Mouse (Mus musculus) adrenal gland, adult 2 months (tissue): Measurements from ENCODE around the gene C9orf72. TPM values are rescaled to one million over a fixed set of nuclear protein-coding genes. Genes with fewer than 3 reads are reported as not detected.

ENCODE experiments used
- polyA plus RNA-seq: library from polyadenylated mRNA; depleted of rRNA; stranded (reverse); fragments of >200 nt; gene quantifications from 2 replicates; pipeline ENCODE4 v1.2.3, GENCODE M21; 2012; rRNA removed
- total RNA-seq, 2 experiments: library from RNA; stranded (reverse); gene quantifications; 2 replicates each; pipeline ENCODE4 v1.2.3; 2021

Gene C9orf72
- total and polyA plus RNA-seq, 3 experiments, result 2.3 to 23.6 (median 16.1) TPM

Other genes starting within 250 kb of the C9orf72 start
- gene Ifnk, start 74.1 kb downstream of the C9orf72 start, total RNA-seq, result not detected
- gene Ifnk, start 74.1 kb downstream of the C9orf72 start, polyA plus RNA-seq, result not detected in 2 replicates
- gene Mob3b, start 68.7 kb downstream of the C9orf72 start, total RNA-seq, result 10 to 100 TPM; 23.7 to 35.2 TPM
- 7.7 and 7.9 TPM in 2 replicates for gene Mob3b, start 68.7 kb downstream of the C9orf72 start, polyA plus RNA-seq